Mouse (Mus musculus) lung, adult 2 months (tissue): ENCODE data around the gene Steap1.

Experiments
- CTCF ChIP-seq: fragments of 200-500 bp; IDR thresholded peaks from 2 replicates; pipeline ENCODE4 v1.5.1; 2011; ENCODE audit warnings: mild to moderate bottlenecking, low read length, control low read depth; ENCODE audit not compliant: insufficient read depth
- POLR2A ChIP-seq: fragments of 200-500 bp; IDR thresholded peaks from 2 replicates; pipeline ENCODE4 v1.6.1; 2011; ENCODE audit warnings: low read depth, mild to moderate bottlenecking, control low read depth, low read length, borderline replicate concordance; ENCODE audit errors: extremely low read depth

- TF ChIP-seq CTCF, result peak; percentile 71
- TF ChIP-seq POLR2A, result no peak
Observed at GRCm38 (mm10) chr5:5755039-5755438, 5.9 kb upstream of the Steap1 start.
